Mouse (Mus musculus) forebrain, embryonic 11.5 days (tissue): ENCODE measurements around the gene Dnah12. TPM values are rescaled to one million over a fixed set of nuclear protein-coding genes. Genes with fewer than 3 reads are reported as not detected.

ENCODE experiments used
- microRNA-seq: library from miRNA; unstranded; fragments of <30 nt; microRNA quantifications from one replicate; pipeline ENCODE4, GENCODE M21; 2016; ENCODE audit not compliant: insufficient number of aligned reads
- polyA plus RNA-seq: library from polyadenylated mRNA; unstranded; fragments of >200 nt; fragmentation: Nextera tagmentation; extraction: Ambion mirVana; gene quantifications from 2 replicates; pipeline ENCODE4 v1.2.1, GENCODE M21; 2014

Gene Dnah12
- polyA plus RNA-seq, 1 experiment from 2014 or later = 0.04 TPM

Small RNAs within 50 kb of the gene (microRNA-seq; reads per million reads assigned to microRNA genes)
- not detected for gene Mir7672

Other genes with a start within 250 kb of the Dnah12 start
- gene Slmap, start 158.3 kb upstream of the Dnah12 start, polyA plus RNA-seq = 24.9 and 25.5 TPM in 2 replicates
- 38.8 and 39.1 TPM in 2 replicates for gene Dennd6a, start 119.4 kb upstream of the Dnah12 start, polyA plus RNA-seq
- gene Arf4, start 55.2 kb upstream of the Dnah12 start, polyA plus RNA-seq = 535 and 566 TPM in 2 replicates
- gene Pde12, start 23.4 kb upstream of the Dnah12 start, polyA plus RNA-seq = 12.9 and 13.4 TPM in 2 replicates
- not detected in 2 replicates for gene Asb14, start 201.3 kb downstream of the Dnah12 start, polyA plus RNA-seq